Mouse (Mus musculus) stomach, postnatal 0 days (tissue): ENCODE measurements around the gene Mettl7a2. TPM values are rescaled to one million over a fixed set of nuclear protein-coding genes. Genes with fewer than 3 reads are reported as not detected.

ENCODE experiments used
- ATAC-seq: fragments of 200-750 bp; cut with Nextera tagmentation; 2 replicates; pipeline ENCODE4 v1.8.0; 2017; ENCODE audit not compliant: low FRiP score, low TSS enrichment
- DNase-seq: peaks from one replicate; pipeline ENCODE4 v3.0.0-alpha.2; 2016; ENCODE audit warnings: low spot score
- H3K27ac ChIP-seq: fragments of 300-500 bp; sonication (generic); replicated peaks from 2 replicates; pipeline ENCODE4 v1.5.1; 2014; ENCODE audit warnings: mild to moderate bottlenecking, control low read depth
- H3K27me3 ChIP-seq: fragments of 300-500 bp; sonication (generic); 2 replicates; pipeline ENCODE4 v1.6.1; 2014; ENCODE audit warnings: low read length; ENCODE audit not compliant: control insufficient read depth, insufficient read depth
- H3K36me3 ChIP-seq: fragments of 300-500 bp; sonication (generic); 2 replicates; pipeline ENCODE4 v1.6.1; 2014; ENCODE audit warnings: low read length, mixed read lengths; ENCODE audit not compliant: control insufficient read depth, insufficient read depth
- H3K4me1 ChIP-seq: fragments of 300-500 bp; sonication (generic); replicated peaks from 2 replicates; pipeline ENCODE4 v1.6.1; 2014; ENCODE audit warnings: antibody characterized with exemption; ENCODE audit not compliant: control insufficient read depth, insufficient read depth
- H3K4me2 ChIP-seq: fragments of 300-500 bp; sonication (generic); replicated peaks from 2 replicates; pipeline ENCODE4 v1.6.1; 2014; ENCODE audit warnings: low read depth, mild to moderate bottlenecking, control low read depth, moderate library complexity
- H3K4me3 ChIP-seq: fragments of 300-500 bp; sonication (generic); 2 replicates; pipeline ENCODE4 v1.5.1; 2014; ENCODE audit warnings: low read depth, low read length, control low read depth
- H3K9ac ChIP-seq: fragments of 300-500 bp; sonication (generic); 2 replicates; pipeline ENCODE4 v1.6.1; 2014; ENCODE audit warnings: mild to moderate bottlenecking, low read length, control low read depth, mixed read lengths
- H3K9me3 ChIP-seq: fragments of 300-500 bp; sonication (generic); 2 replicates; pipeline ENCODE4 v1.6.1; 2016; ENCODE audit warnings: low read length; ENCODE audit not compliant: control insufficient read depth
- CTCF ChIP-seq: IDR thresholded peaks from 2 replicates; pipeline ENCODE4 v1.5.1; 2016; ENCODE audit warnings: antibody characterized with exemption, low read depth, mild to moderate bottlenecking, moderate library complexity
- EP300 ChIP-seq: optimal IDR thresholded peaks from 2 replicates; pipeline ENCODE3; 2016; ENCODE audit warnings: antibody characterized with exemption
- WGBS: fragments of 180-500 bp; shearing (Covaris S2); extraction: QIAGEN DNeasy Blood & Tissue Kit; methylation state at CpG from one replicate; pipeline ENCODE4 v1.1.7; 2014; 5-methylcytosine and 5-hydroxymethylcytosine counted together
- polyA plus RNA-seq: library from polyadenylated mRNA; unstranded; fragments of >200 nt; fragmentation: Nextera tagmentation; extraction: Ambion mirVana; gene quantifications from 2 replicates; pipeline ENCODE4 v1.2.1, GENCODE M21; 2015

Gene Mettl7a2
- polyA plus RNA-seq, 1 experiment from 2014 or later, result not detected

- ATAC-seq, result no peak
- no peak overlapping the region for H3K9ac ChIP-seq
- H3K27ac ChIP-seq, result no peak overlapping the region
Observed at GRCm38 (mm10) chr15:100406088-100406487, 53.1 kb downstream of the Mettl7a2 start.

GRCm38 (mm10) chr15:100410918-100411672 is 58.1 kb downstream of the Mettl7a2 start:
- WGBS, result 50% methylated on average over 14 of the region's 14 CpGs
- ATAC-seq (peak; percentile 75), DNase-seq (peak; percentile 86)
- no peak overlapping the region for H3K4me2 ChIP-seq
- no peak for TF ChIP-seq EP300
- no peak for TF ChIP-seq CTCF
- no peak overlapping the region for H3K9ac ChIP-seq
- H3K27me3 ChIP-seq, result no peaks in the 10 kb centered on the region
- H3K36me3 ChIP-seq, result no peaks in the 10 kb centered on the region; the same call in 1 of the 2 replicates
- H3K27ac ChIP-seq, result no peak overlapping the region
- no peaks in the 10 kb centered on the region for H3K9me3 ChIP-seq
- no peak overlapping the region for H3K4me3 ChIP-seq
- H3K4me1 ChIP-seq, result no peaks in the 10 kb centered on the region

More at GRCm38 (mm10) chr15:100406088-100406487, 53.1 kb downstream of the Mettl7a2 start:
- Histone ChIP-seq H3K27me3 (no peaks in the 10 kb centered on the region), H3K4me1 (no peaks in the 10 kb centered on the region), H3K36me3 (peaks cover 11% of the 10 kb centered on the region; the same call in 1 of the 2 replicates), H3K4me3 (no peak overlapping the region), H3K9me3 (no peaks in the 10 kb centered on the region), H3K4me2 (no peak overlapping the region)
- 72% methylated on average over 5 of the region's 5 CpGs for WGBS
- TF ChIP-seq EP300 (no peak), CTCF (no peak)
- DNase-seq, result no peak

Other genes with a start within 250 kb of the Mettl7a2 start
- gene Atf1, start 125.4 kb upstream of the Mettl7a2 start, polyA plus RNA-seq, result 27.3 and 27.7 TPM in 2 replicates
- 0.11 TPM in 1 of 2 replicates, not detected in the other for gene Tmprss12, start 72.4 kb upstream of the Mettl7a2 start, polyA plus RNA-seq
- 9.1 and 9.5 TPM in 2 replicates for gene Mettl7a1, start 49.1 kb upstream of the Mettl7a2 start, polyA plus RNA-seq
- gene Mettl7a3, start 18.3 kb upstream of the Mettl7a2 start, polyA plus RNA-seq, result not detected in 2 replicates
- gene Methig1, start 51 bp upstream of the Mettl7a2 start, polyA plus RNA-seq, result 0.17 TPM in 1 of 2 replicates, not detected in the other
- gene Higd1c, start 11.3 kb downstream of the Mettl7a2 start, polyA plus RNA-seq, result not detected in 2 replicates
- gene Gm5475, start 68.9 kb downstream of the Mettl7a2 start, polyA plus RNA-seq, result 0.11 and 0.15 TPM in 2 replicates
- 12.2 and 15.8 TPM in 2 replicates for gene Slc11a2, start 71.9 kb downstream of the Mettl7a2 start, polyA plus RNA-seq
- 9.8 and 10.9 TPM in 2 replicates for gene Letmd1, start 115.8 kb downstream of the Mettl7a2 start, polyA plus RNA-seq
- 2.6 and 2.8 TPM in 2 replicates for gene Csrnp2, start 142.3 kb downstream of the Mettl7a2 start, polyA plus RNA-seq
- 8.7 and 9.6 TPM in 2 replicates for gene Tfcp2, start 198.8 kb downstream of the Mettl7a2 start, polyA plus RNA-seq
- 2.6 and 3.2 TPM in 2 replicates for gene Pou6f1, start 246.8 kb downstream of the Mettl7a2 start, polyA plus RNA-seq